Mouse (Mus musculus): Measurements from ENCODE around the gene Sfr1.

Gene Sfr1

DNA sequence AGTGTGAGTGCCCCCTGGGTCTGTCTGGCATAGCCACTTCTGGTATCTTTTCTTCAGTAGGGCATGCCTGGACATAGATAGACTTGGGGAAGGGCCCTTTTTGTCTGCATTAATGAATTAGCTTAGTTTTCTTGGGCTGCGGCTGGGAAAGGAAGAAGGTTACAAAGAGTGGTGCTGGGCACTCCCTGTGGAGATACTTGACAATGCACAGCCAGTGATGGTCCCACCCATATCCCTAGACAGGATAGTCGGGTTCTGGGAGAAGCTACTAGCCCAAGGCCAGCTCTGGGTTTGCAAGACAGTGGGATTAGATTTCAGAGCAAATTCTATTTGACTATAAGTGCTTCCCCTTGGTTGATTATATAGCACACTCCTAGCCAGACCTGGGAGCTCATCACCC is 17.5 kb downstream of the Sfr1 start:
- in situ Hi-C loops (cut with MboI; ENCODE audit: low sequenced_read_pairs) = no loop called here

DNA sequence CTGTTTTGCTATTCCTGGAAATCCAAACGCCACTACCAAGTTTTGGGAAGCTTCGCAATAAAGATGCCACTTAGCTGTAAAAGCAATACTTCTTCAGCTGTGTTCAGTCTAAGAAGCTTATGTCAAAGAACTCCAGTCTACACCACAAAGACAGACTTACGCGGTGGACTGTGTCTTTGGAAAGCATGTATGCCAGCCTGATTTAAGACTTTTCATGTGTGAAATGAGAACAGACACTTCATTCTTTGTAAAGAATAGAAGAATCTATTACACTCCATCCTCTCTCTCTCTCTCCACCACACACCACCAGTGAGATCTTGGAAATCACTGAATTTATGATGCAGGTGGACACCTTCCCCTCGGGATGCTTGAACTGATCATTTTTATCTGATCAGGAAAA is 18.9 kb downstream of the Sfr1 start:
- in situ Hi-C loops (cut with MboI; ENCODE audit: low sequenced_read_pairs) = no loop called here

DNA sequence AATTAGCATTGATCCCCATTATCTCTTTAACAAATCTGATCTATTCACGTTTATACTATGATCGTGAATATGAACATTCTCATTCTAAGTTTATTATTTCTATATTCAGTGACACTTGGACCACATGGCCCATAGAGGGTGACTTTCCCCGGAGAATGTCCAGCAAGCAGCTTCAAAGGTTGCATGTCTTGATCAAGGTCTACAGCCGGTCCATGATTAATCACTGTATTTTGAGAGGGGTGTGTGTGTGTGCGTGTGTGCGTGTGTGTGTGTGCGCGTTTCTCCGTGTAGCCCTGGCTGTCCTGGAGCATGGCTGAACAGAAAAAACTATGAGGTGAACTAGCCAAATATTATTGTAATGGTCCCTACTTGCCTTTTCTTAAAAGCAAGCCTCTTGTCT is 21.0 kb downstream of the Sfr1 start:
- in situ Hi-C loops (cut with MboI; ENCODE audit: low sequenced_read_pairs) = no loop called here

DNA sequence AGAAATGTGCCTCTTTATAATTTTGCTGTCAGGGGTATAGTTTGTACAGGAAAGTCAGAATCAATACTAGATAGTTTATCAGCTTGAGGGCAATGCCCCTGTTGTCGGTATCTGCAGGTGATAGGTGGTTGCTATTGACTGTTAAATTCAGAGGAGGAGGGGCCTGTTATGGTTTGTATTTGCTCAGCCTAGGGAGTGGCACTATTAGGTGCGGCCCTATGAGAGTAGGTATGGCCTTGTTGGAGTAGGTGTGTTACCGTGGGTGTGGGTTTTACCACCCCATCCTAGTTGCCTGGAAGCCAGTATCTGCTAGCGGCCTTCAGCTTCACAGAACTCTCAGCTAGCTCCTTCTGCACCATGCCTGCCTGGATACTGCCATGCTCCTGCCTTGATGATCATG is 22.4 kb downstream of the Sfr1 start:
- in situ Hi-C loops (cut with MboI; ENCODE audit: low sequenced_read_pairs) = no loop called here

DNA sequence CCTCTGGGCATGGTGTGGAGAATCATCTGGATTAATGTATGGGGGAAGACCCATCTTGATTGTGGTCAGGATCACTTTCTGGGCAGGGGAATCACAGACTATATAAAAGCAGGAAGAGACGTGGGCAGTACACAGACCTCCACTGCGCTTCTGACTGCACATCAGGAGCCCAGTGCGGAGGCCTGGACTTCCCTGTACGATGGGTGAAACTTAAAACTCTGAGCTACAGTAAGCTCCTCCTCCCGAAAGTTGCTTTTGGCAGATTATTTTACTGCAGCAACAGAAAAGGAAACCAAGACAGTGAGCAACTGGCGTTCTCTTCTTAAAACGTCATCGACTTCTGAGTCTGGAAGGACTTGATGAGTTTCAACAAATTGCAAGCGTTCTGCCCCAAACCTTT is 23.4 kb downstream of the Sfr1 start:
- in situ Hi-C loops (cut with MboI; ENCODE audit: low sequenced_read_pairs) = no loop called here

DNA sequence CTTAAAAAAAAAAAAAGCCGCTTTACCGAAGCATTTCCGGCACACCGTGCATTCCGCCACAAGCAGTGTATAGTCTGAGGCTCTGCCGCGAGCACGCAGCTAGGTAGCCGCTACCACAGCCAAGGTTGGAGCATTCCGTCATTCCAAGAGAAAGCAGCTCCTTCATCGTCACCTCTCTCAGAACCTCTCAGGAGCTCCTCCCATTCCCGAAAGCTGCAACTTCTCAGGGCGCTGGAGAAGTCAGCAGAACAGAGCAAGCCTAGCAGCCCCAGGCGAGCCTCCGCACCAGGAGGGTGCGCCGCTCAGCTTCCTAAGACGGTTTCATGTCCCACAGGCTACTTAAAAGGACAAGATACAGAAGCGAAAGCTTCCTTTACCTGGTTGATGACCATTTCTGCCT is 24.1 kb downstream of the Sfr1 start:
- in situ Hi-C loops (cut with MboI; ENCODE audit: low sequenced_read_pairs) = no loop called here

- in situ Hi-C loops (cut with MboI; ENCODE audit: low sequenced_read_pairs) = no loop called here
These were observed 46.4 kb downstream of the Sfr1 start for GRCm38 (mm10) chr19:47777847-47778246.

DNA sequence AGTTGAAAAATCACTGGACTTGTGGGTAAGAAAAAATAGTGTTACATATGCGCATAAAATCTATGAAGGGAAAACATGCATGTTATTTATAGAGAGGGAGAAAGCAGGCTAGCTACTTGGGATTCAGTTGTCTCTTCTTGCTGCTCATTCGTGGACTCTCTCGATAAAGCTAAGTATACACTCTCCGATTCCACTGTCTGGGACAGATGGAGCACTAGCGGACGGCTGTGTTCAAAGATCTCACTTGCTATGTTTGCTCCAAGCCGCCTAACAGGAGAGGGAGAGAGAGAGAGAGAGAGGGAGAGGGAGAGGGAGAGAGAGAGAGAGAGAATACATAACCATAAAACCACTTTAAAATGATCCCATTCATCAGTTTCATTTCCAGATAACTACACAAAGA is 48.7 kb downstream of the Sfr1 start:
- in situ Hi-C loops (cut with MboI; ENCODE audit: low sequenced_read_pairs) = no loop called here

DNA sequence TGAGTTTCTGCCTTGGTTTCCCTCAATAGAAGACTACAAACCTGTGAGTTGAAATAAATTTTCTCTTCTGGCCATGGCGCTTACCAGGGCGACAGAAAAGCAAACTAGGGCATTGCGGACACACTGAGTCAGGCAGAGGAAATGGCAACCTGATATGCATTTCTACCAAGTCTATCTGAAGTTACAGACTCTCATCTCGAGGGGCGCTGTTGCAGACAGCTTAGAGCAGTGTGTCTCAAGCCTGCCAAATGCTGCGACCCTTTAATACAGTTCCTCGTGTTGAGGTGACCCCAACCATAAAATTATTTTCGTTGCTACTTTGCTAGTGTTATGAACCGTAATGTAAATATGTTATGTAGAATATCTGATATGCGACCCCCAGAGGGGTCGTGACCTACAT is 49.5 kb downstream of the Sfr1 start:
- in situ Hi-C loops (cut with MboI; ENCODE audit: low sequenced_read_pairs) = no loop called here

GRCm38 (mm10) chr19:47783898-47784297 is 52.4 kb downstream of the Sfr1 start:
- in situ Hi-C loops (cut with MboI; ENCODE audit: low sequenced_read_pairs) = no loop called here
